Mouse (Mus musculus): ENCODE measurements at regions not wholly inside any gene's neighbourhood (a gene's known extent, or its start where the extent isn't known, plus 50 kb on each side); places are given as distances from the start of the nearest gene placed in this dataset.

DNA sequence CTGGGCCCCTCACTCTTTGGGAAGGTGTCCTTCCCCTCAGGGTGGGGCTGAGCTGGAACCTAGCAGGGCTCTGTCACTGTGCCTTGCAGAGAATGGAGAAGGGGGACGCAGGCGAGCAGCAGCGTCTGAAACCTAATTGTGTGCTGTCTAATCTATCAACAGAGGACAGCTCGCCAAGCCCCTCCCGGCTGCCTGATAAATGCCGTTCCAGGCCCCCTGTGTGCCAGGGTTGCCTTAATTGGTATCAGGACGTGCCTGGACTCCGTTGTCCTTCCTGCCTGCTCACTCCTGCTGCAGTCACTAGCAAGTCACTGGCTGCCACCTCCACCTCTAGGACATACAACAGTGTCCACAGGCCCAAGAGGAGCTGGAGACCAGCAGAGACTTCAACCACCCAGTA lies 72.6 kb downstream of the Cstad start:
- Histone ChIP-seq H3K27ac (ENCODE audit: control insufficient read depth, low read depth, low read length) (no peak overlapping the region), H3K36me3 (ENCODE audit: control insufficient read depth in 1 of 2, insufficient read depth in 2 of 2, low read length in 2 of 2) (no peaks in the 10 kb centered on the region), H3K79me2 (ENCODE audit: control insufficient read depth, insufficient read depth, low read length, poor library complexity) (no peaks in the 10 kb centered on the region), H3K27me3 (ENCODE audit: control insufficient read depth in 1 of 2, insufficient read depth in 2 of 2, low read length in 2 of 2) (peaks cover 5 to 10% of the 10 kb centered on the region in 2 experiments), H3K4me3 (ENCODE audit: control insufficient read depth in 1 of 2, insufficient read depth in 1 of 2, low read depth in 2 of 2, low read length in 2 of 2) (no peak overlapping the region), H3K9ac (ENCODE audit: control insufficient read depth, low read depth, low read length, poor library complexity, severe bottlenecking) (no peak overlapping the region), H3K4me1 (ENCODE audit: control insufficient read depth in 1 of 2, insufficient read depth in 2 of 2, low read length in 2 of 2) (no peaks in the 10 kb centered on the region), H3K9me3 (replicated peaks; ENCODE audit: insufficient read depth, low read length) (no peaks in the 10 kb centered on the region)
- TF ChIP-seq SIN3A (IDR thresholded peaks at IDR 0.05; ENCODE audit: low read length) (no peak), USF2 (IDR thresholded peaks at IDR 0.05; ENCODE audit: borderline replicate concordance in 1 of 2, insufficient read depth in 1 of 2, low read depth in 1 of 2, low read length in 2 of 2) (no peak)
- DNase-seq (ENCODE audit: low read depth, low spot score): no peak

DNA sequence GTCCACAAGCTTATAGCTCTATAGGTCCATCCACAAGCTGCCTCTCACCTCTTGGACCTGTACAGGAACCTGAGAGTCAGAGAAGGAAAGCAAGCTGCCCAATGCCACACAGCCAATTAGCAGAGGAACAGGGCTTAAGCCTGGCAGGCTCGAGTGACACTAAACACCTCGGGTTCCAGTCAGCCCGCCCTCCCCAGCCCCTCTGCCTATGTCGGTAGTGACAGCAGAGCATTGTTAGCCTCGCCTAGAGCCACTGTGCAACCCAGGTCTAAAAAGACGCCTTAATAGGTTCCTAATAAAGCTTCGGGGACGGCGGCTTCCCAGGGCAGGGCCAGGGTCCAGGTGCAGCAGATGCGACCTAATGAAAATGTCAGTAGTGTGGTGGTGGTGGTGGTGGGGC lies 66.3 kb downstream of the Cstad start:
- no peaks in the 10 kb centered on the region for H3K9me3 ChIP-seq (replicated peaks; ENCODE audit: insufficient read depth, low read length)
- H3K27ac ChIP-seq (ENCODE audit: control insufficient read depth, low read depth, low read length): no peak overlapping the region
- peaks cover 3% of the 10 kb centered on the region; the same call in 1 of the 2 replicates for H3K79me2 ChIP-seq (ENCODE audit: control insufficient read depth, insufficient read depth, low read length, poor library complexity)
- TF ChIP-seq USF2 (IDR thresholded peaks at IDR 0.05; ENCODE audit: borderline replicate concordance in 1 of 2, insufficient read depth in 1 of 2, low read depth in 1 of 2, low read length in 2 of 2): no peak
- TF ChIP-seq BHLHE40 (IDR thresholded peaks at IDR 0.05; ENCODE audit: borderline replicate concordance, low read depth, low read length): no peak
- TF ChIP-seq MAZ (IDR thresholded peaks at IDR 0.05; ENCODE audit: low read depth, low read length): no peak
- no peak for TF ChIP-seq ZMIZ1 (IDR thresholded peaks at IDR 0.05; ENCODE audit: low read depth, low read length)
- no peak for TF ChIP-seq HCFC1 (IDR thresholded peaks at IDR 0.05; ENCODE audit: low read depth, low read length)
- TF ChIP-seq KAT2A (conservative IDR thresholded peaks at IDR 0.05; ENCODE audit: low read depth, low read length): no peak
- no peak for TF ChIP-seq POLR2A (IDR thresholded peaks at IDR 0.05; ENCODE audit: control insufficient read depth in 1 of 2, insufficient read depth in 1 of 2, low read depth in 1 of 2, low read length in 2 of 2, poor library complexity in 1 of 2)
- no peak for TF ChIP-seq USF1 (IDR thresholded peaks at IDR 0.05; ENCODE audit: low read depth, low read length)
- no peak for TF ChIP-seq SMC3 (IDR thresholded peaks at IDR 0.05; ENCODE audit: low read depth, low read length)
- no peak for TF ChIP-seq CHD1 (IDR thresholded peaks at IDR 0.05; ENCODE audit: low read depth, low read length)
- no peak for TF ChIP-seq ZC3H11A (IDR thresholded peaks at IDR 0.05; ENCODE audit: low read depth, low read length)
- H3K27me3 ChIP-seq (ENCODE audit: control insufficient read depth in 1 of 2, insufficient read depth in 2 of 2, low read length in 2 of 2): peaks cover 1 to 5% of the 10 kb centered on the region in 2 experiments; a peak in 2 of 4 replicates
- no peak overlapping the region for H3K4me3 ChIP-seq (ENCODE audit: control insufficient read depth in 1 of 2, insufficient read depth in 1 of 2, low read depth in 2 of 2, low read length in 2 of 2)
- no peak overlapping the region for H3K9ac ChIP-seq (ENCODE audit: control insufficient read depth, low read depth, low read length, poor library complexity, severe bottlenecking)
- peaks cover 7 to 14% of the 10 kb centered on the region in 2 experiments; a peak in 3 of 4 replicates for H3K4me1 ChIP-seq (ENCODE audit: control insufficient read depth in 1 of 2, insufficient read depth in 2 of 2, low read length in 2 of 2)
- H3K36me3 ChIP-seq (ENCODE audit: control insufficient read depth in 1 of 2, insufficient read depth in 2 of 2, low read length in 2 of 2): peaks cover 0 to 16% of the 10 kb centered on the region in 2 experiments; a peak in 2 of 4 replicates
- no peak for DNase-seq (ENCODE audit: low read depth, low spot score)

GRCm38 (mm10) chr2:30660613-30660991 lies 65.8 kb downstream of the Cstad start:
- H3K4me1 ChIP-seq (ENCODE audit: control insufficient read depth in 1 of 2, insufficient read depth in 2 of 2, low read length in 2 of 2): peaks cover 7 to 14% of the 10 kb centered on the region in 2 experiments; a peak in 3 of 4 replicates
- TF ChIP-seq MYC (IDR thresholded peaks at IDR 0.05; ENCODE audit: low read depth, low read length) (no peak), ZMIZ1 (IDR thresholded peaks at IDR 0.05; ENCODE audit: low read depth, low read length) (no peak), POLR2A (IDR thresholded peaks at IDR 0.05; ENCODE audit: control insufficient read depth in 1 of 2, insufficient read depth in 1 of 2, low read depth in 1 of 2, low read length in 2 of 2, poor library complexity in 1 of 2) (no peak), E2F4 (IDR thresholded peaks at IDR 0.05; ENCODE audit: borderline replicate concordance, low read depth, low read length) (no peak), POLR2AphosphoS5 (IDR thresholded peaks at IDR 0.05; ENCODE audit: borderline replicate concordance, low read depth, low read length) (no peak), EP300 (IDR thresholded peaks at IDR 0.05; ENCODE audit: low read depth in 1 of 2, low read length in 2 of 2) (no peak), CTCF (IDR thresholded peaks at IDR 0.05 in 2 of 3, conservative IDR thresholded peaks at IDR 0.05 in 1 of 3; ENCODE audit: control insufficient read depth in 1 of 3, insufficient read depth in 1 of 3, low read depth in 2 of 3, low read length in 3 of 3, poor library complexity in 1 of 3, severe bottlenecking in 1 of 3) (no peak), NELFE (IDR thresholded peaks at IDR 0.05; ENCODE audit: low read depth, low read length) (no peak), GATA1 (IDR thresholded peaks at IDR 0.05; ENCODE audit: low read depth, low read length) (no peak), RAD21 (IDR thresholded peaks at IDR 0.05; ENCODE audit: low read depth, low read length) (no peak), BHLHE40 (IDR thresholded peaks at IDR 0.05; ENCODE audit: borderline replicate concordance, low read depth, low read length) (no peak)
- peaks cover 1 to 5% of the 10 kb centered on the region in 2 experiments; a peak in 2 of 4 replicates for H3K27me3 ChIP-seq (ENCODE audit: control insufficient read depth in 1 of 2, insufficient read depth in 2 of 2, low read length in 2 of 2)
- H3K36me3 ChIP-seq (ENCODE audit: control insufficient read depth in 1 of 2, insufficient read depth in 2 of 2, low read length in 2 of 2): peaks cover 0 to 16% of the 10 kb centered on the region in 2 experiments; a peak in 2 of 4 replicates
- H3K9me3 ChIP-seq (replicated peaks; ENCODE audit: insufficient read depth, low read length): no peaks in the 10 kb centered on the region
- no peak overlapping the region for H3K27ac ChIP-seq (ENCODE audit: control insufficient read depth, low read depth, low read length)
- H3K79me2 ChIP-seq (ENCODE audit: control insufficient read depth, insufficient read depth, low read length, poor library complexity): peaks cover 3% of the 10 kb centered on the region; the same call in 1 of the 2 replicates
- no peak overlapping the region for H3K4me3 ChIP-seq (ENCODE audit: control insufficient read depth in 1 of 2, insufficient read depth in 1 of 2, low read depth in 2 of 2, low read length in 2 of 2)
- H3K9ac ChIP-seq (ENCODE audit: control insufficient read depth, low read depth, low read length, poor library complexity, severe bottlenecking): no peak overlapping the region
- DNase-seq (ENCODE audit: low read depth, low spot score): no peak
